Mouse (Mus musculus) thymus, postnatal 36 days (tissue): Measurements from ENCODE around the gene Erbb3.

Source experiments
- DNase-seq, 2 experiments: peaks; one replicate each; pipeline ENCODE4 v3.0.0; 2022; ENCODE audit warnings: mixed read lengths in 2 of 2

Gene Erbb3

GRCm38 (mm10) chr10:128606483-128606882 lies 17.0 kb upstream of the Erbb3 start:
- DNase-seq = no peak

GRCm38 (mm10) chr10:128602470-128603128 lies 13.1 kb upstream of the Erbb3 start:
- no peak for DNase-seq

- no peak for DNase-seq
These were observed 12.0 kb upstream of the Erbb3 start for GRCm38 (mm10) chr10:128601499-128601898.

- no peak for DNase-seq
These were observed 9.0 kb upstream of the Erbb3 start for GRCm38 (mm10) chr10:128598476-128598875.

- DNase-seq = no peak
These were observed 3.3 kb upstream of the Erbb3 start for GRCm38 (mm10) chr10:128592797-128593196.

- DNase-seq = no peak
These were observed 2.0 kb upstream of the Erbb3 start for GRCm38 (mm10) chr10:128591436-128591835.

GRCm38 (mm10) chr10:128590193-128590690 lies 790 bp upstream of the Erbb3 start:
- DNase-seq = peak; percentile 63 to 65

- DNase-seq = peak in 1 of 2 experiments; percentile 19
These were observed 533 bp downstream of the Erbb3 start for GRCm38 (mm10) chr10:128588775-128589463.

GRCm38 (mm10) chr10:128588136-128588535 lies 1.3 kb downstream of the Erbb3 start:
- DNase-seq = peak in 1 of 2 experiments; percentile 19

- peak; percentile 16 to 33 for DNase-seq
These were observed 1.8 kb downstream of the Erbb3 start for GRCm38 (mm10) chr10:128587697-128588096.

- DNase-seq = peak; percentile 49 to 68
These were observed 2.3 kb downstream of the Erbb3 start for GRCm38 (mm10) chr10:128587120-128587519.

- DNase-seq = no peak
These were observed 2.9 kb downstream of the Erbb3 start for GRCm38 (mm10) chr10:128586546-128586945.

GRCm38 (mm10) chr10:128584386-128584785 lies 5.1 kb downstream of the Erbb3 start:
- peak; percentile 22 to 40 for DNase-seq

GRCm38 (mm10) chr10:128583644-128584043 lies 5.8 kb downstream of the Erbb3 start:
- no peak for DNase-seq

GRCm38 (mm10) chr10:128579731-128580130 lies 9.7 kb downstream of the Erbb3 start:
- DNase-seq = no peak

GRCm38 (mm10) chr10:128579298-128579697 lies 10.2 kb downstream of the Erbb3 start:
- no peak for DNase-seq

- no peak for DNase-seq
These were observed 11.1 kb downstream of the Erbb3 start for GRCm38 (mm10) chr10:128578330-128578729.

- DNase-seq = no peak
These were observed 14.4 kb downstream of the Erbb3 start for GRCm38 (mm10) chr10:128575063-128575462.

- peak; percentile 95 to 96 for DNase-seq
These were observed 23.5 kb downstream of the Erbb3 start, which contains the start of gene Pa2g4 for GRCm38 (mm10) chr10:128565788-128566531. TSS of gene Pa2g4 (minus strand) at chr10:128565987.

- DNase-seq = peak; percentile 48 to 58
These were observed 24.2 kb downstream of the Erbb3 start for GRCm38 (mm10) chr10:128565206-128565787.

- DNase-seq = no peak
These were observed 25.9 kb downstream of the Erbb3 start for GRCm38 (mm10) chr10:128563544-128563943.

GRCm38 (mm10) chr10:128556963-128557362 lies 32.5 kb downstream of the Erbb3 start:
- DNase-seq = no peak

GRCm38 (mm10) chr10:128556286-128556685 lies 33.2 kb downstream of the Erbb3 start:
- DNase-seq = no peak
